Mouse (Mus musculus): ENCODE results near the gene Slc25a21.

GRCm38 (mm10) chr12:57179465-57180188, 17.6 kb downstream of the Slc25a21 start:
- TF ChIP-seq POLR2A (IDR thresholded peaks at IDR 0.05; ENCODE audit: low read depth, low read length) (no peak), CTCF (conservative IDR thresholded peaks at IDR 0.05; ENCODE audit: insufficient read depth, insufficient read length, low read depth, low read length) (no peak)

All from kidney, adult 2 months (tissue).